Mouse (Mus musculus): Measurements from ENCODE around the gene Ribc2.

Ribc2 gene

DNA sequence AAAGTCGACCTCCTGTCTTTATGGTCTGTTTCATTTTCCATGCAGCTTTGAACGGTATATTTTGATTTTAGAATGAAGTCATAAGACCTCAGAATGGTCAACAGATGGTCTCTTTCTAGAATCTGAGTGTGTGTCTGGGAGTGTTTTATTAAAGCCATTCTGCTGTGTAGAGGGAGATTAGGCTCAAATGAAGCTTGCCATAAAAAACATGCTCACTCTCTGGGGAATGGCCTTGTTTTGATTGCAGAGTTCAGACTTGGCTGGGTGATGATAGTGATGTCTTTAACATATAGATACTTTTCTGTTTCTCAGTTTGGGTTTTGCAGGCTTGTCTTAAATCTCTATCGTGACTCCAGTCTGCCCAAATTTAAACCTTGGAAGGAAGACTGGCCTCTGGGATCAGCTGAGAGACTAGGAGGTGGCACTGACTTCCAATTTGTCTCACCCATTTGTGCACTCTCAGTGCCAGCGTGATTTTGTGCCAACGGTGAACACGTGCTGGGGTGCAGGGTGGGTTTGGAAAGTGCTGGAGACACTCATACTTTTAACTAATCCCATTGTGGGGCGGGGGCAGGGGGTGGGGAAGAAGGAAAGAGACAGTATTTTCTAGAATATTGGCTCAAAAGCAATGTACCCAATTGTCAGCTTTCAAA is 47.8 kb downstream of the Ribc2 start:
- in situ Hi-C loops (cut with MboI, MseI), result no loop called here

DNA sequence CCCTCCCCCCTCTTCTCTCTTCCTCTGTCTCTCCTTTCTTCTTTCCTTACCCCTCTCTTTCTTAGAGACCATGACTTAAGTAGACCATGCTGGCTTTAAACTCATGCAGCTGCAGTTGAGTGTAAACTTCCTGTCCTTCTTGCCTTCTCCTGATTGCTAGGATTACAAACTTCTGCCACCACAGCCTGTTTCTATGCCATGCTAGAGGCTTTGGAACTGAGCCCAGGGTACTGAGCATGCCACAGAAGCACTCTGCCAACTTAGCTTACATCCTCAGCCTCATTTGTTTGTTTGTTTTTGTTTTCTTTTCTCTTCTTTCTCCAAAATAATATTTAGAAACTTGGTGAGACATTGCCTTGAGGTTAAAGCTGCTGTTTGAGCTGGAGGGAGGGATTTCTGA is 48.5 kb downstream of the Ribc2 start:
- in situ Hi-C loops (cut with MboI, MseI), result no loop called here

DNA sequence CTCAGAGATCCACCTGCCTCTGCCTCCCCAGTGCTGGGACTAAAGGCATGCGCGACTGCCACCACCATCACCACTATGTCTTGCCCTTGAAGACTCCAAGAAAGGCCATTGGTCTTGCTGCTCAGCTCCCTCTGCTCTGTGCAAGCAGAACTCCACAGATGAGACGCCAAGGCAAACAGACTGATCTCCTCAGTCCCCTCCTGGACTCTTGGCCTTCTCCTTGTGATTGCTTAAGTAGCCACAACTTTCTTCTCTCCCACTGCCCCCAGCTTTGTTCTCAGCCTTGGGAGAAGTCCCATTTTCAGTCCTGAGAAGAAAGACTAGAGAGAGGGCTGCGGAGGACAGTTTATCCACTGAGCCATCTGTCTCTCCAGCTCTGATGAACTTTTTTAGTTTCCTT is 50.2 kb downstream of the Ribc2 start:
- in situ Hi-C loops (cut with MboI, MseI), result no loop called here

DNA sequence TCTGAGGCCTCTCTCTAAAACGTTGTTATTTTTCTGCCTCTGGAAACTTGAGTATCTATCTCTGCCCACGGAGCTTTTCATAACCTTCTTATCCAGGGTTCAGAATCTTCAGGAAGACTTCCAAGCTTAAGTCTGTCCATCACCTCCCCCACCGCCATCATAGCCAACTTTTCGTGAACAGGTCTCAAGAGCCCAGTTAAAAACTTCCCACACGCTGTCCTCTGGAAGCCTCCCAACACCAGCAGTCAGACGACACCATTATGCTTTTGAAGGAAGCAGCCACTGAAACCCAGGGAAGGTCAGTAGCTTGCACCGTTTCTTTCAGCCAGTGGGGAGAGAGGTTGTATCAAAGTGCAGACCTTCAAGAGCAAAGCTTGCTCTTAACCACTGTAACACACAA is 55.0 kb downstream of the Ribc2 start:
- in situ Hi-C loops (cut with MboI, MseI), result no loop called here

- in situ Hi-C loops (cut with MboI, MseI), result no loop called here
Observed at GRCm38 (mm10) chr15:85188167-85188778, 56.4 kb downstream of the Ribc2 start.

Data from T-helper 2 cell (primary cell).